Mouse (Mus musculus): ENCODE results near the gene Slc28a3.

Gene Slc28a3

DNA sequence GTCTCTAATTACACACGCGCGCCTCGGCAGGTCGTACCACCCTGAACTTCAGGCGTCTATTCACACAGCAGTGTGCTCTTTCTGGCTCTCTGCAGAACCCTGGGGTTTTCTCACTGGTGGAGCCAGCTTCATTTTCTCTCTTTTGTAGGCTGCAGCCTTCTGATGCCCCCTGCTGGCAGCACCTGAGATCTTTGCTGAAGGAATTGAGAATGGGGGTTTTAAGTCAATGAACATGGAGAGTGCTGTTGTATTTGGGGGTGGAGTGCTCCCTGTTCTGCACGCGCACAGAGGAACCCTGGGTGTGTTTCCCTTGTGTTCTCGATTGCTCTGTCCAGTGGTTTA lies 21.2 kb downstream of the Slc28a3 start:
- ChIA-PET CTCF (interaction anchor here (0.5 to 2.2 kb wide), 54 partner anchors 8 to 906 kb away, joined by 3 to 17 read pairs (median 4); partner anchors contain the start of gene Idnk (in 1 of the 4)), POLR2A (interaction anchor here in 3 of 4 experiments (0.5 to 1.3 kb wide), 4 partner anchors 13 to 464 kb away, joined by 3 to 6 read pairs (median 3); no protein-coding TSS in a partner anchor)

DNA sequence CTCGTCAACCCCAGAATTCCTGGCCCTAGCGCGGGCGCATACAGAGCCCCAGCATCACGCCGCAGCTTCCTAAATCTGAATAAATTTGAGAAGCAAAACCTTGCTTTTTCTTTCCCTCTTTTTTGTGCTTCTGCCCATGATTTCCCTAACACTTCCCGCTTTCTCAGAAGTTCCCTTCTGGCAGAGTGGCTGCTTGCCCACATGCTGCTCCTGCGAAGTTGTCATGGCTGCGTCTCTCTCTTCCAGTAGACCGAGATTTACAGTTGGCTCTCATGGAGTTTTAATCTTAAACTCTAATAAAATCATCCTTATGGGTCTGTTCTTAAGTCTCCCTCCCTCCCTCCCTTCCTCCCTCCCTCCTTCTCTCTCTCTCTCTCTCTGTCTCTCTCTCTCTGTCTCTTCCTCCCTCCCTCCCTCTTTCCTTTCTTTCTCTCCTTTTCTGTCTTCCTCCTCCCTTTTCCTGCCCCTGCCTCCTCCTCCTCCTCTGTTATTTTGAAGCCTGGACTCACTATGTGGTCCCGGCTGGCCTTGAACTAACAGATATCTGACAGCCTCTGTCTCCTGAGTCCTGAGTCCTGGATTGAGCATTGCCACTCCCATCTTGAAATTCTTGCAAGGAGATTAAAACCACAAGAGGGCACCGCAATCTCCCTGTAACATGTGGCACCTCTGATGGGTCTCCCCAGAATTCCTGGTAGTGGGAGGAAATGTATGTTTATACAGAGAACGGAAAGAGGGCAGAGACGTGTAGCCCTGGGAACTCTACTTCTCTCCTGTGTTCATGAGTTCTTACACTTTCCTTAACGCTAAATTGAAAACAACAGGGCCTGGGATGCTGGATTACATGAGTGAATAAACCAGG lies 21.8 kb downstream of the Slc28a3 start:
- ChIA-PET POLR2A (interaction anchor here in 3 of 4 experiments (0.5 to 1.3 kb wide), 4 partner anchors 13 to 464 kb away, joined by 3 to 6 read pairs (median 3); no protein-coding TSS in a partner anchor), CTCF (interaction anchor here (0.5 to 2.2 kb wide), 52 partner anchors 9 to 750 kb away, joined by 3 to 17 read pairs (median 4); partner anchors contain the start of gene Idnk (in 1 of the 4))

DNA sequence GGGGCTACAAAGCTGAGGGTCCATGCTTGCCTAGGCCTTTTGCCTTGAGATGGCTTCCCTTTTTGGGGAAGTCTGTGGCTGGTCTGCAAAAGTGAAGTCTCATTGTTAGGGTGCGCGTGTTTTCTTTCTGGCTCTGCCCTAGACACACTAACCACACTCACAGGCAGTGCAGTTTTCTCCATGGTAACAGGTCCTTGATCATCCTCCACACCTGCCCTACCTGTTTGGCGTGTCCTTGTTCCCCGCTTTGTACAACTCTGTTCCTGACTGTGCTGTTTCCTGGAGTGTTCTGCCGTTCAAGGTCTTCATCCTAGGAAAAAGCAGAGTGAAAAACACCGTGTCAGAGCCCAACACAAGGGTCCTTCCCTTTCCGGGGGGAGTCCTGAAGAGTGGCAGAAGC lies 22.7 kb downstream of the Slc28a3 start:
- ChIA-PET CTCF (interaction anchor here in 1 of 4 experiments (1.0 kb wide), 1 partner anchor 335 kb away, joined by 3 read pairs; no protein-coding TSS in a partner anchor), POLR2A (no interaction called here)

DNA sequence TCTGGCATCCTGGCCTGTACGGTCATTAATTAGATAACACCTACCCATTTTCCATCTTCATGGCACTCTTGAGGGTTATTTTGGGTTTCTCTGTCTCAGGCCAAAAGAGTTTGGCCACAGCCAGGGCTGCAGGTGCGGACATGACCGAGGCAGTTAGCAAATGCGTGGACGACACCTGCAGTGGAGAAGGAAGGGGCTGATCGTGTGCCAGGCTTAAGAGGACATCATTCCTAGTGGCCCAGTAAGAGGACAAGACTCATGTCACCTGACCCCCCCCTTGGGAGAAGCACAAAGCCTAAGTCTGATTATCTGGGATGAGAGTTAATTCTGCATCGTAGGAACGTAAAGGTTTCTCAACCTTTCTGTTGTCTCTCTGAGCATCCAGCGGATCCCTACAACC lies 44.5 kb downstream of the Slc28a3 start:
- POLR2A ChIA-PET: no interaction called here
- CTCF ChIA-PET: no interaction called here

DNA sequence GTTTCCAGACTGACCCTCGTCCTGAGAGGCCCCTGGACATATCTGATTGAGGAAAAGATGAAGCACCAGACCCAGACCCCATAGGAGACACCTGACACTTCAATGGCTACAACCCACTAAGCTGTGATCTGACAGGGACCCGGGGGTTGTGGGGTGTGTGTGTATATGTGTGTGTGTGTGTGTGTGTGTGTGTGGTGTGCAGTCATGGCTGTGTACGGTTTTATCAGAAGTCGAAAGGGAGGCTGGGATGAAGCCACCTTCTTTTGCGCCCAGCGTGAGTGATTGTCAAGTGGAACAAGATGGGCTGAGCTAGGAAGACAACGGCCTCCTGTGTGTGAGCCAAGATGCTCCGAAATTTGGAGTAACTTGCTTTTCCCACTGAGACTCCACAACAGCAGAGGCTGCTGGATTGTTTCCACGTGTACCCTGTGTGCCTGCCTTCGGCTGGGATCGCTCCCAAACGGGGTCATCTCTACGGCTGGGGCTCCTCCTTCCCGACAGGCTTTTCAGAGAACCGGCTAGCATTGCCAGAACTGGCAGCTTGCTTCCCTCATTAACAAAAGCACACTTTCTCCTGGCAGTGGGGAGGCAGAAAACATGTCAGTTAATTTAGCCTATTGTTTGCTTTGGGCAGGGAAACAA lies 50.1 kb downstream of the Slc28a3 start:
- POLR2A ChIA-PET: interaction anchor here in 1 of 4 experiments (0.7 kb wide), 1 partner anchor 10 kb away, joined by 3 read pairs; no protein-coding TSS in a partner anchor
- CTCF ChIA-PET: interaction anchor here in 2 of 4 experiments (0.6 to 0.7 kb wide), 2 partner anchors 37 to 41 kb away, joined by 3 to 4 read pairs; no protein-coding TSS in a partner anchor

DNA sequence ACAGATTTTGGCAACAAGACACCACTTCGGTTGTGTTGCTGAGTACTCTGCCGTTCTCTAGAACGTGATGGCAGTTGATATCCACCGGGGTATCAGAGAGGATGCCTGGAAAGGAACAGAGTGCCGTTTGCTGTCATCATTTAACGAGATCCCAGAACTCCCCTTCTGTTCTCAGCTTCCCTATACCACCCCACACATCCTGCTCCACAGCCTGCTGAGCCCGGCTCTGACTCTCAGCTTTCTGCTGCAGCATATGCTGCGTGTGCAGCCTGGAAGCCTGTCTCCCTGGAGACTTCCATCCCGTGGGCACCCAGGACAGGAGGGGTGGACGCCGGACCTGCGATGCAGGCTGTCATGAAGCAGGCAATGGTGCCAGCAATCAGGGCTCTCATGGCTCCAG lies 52.5 kb downstream of the Slc28a3 start:
- ChIA-PET CTCF (no interaction called here), POLR2A (no interaction called here)

DNA sequence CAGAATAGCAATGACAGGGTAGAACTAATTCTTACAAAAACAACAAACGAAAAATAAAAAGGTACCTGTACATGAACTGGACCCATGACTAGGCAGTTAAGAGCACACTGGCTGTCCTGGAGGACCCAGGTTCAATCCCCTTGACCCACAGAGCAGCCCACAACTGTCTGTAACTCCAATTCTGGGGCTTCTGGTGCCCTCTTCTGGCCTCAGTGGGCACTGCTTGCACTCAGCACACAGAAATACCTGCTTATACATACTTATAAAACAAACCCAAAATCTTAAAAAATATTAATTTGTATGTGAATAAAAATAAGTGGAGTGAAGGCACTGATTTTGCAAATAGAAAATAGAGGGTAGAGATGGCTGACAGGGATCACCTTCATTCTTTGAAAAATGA lies 54.7 kb downstream of the Slc28a3 start:
- CTCF ChIA-PET: interaction anchor here (0.6 to 1.6 kb wide), 6 partner anchors 13 to 398 kb away, joined by 3 to 8 read pairs (median 4); partner anchors contain the start of gene Idnk (in 1 of the 4)

DNA sequence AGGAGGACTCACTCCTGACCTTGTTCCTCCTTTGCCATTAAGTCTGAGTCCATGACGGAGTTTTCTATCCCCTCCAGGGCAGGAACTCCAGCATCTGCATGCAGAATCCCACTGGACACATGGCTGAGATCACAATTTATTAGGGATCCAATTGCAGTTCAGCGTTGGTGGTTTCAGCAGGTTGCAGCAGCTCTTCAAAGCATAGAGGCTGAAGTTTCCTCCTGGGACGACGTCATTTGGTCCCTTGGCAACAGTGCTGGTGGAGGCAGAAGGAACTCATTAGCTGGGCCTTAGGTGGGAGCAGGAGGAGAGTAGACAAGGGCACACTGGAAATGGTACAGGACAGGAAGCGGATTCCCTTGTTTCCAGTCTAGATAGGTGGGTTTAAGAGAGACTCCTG lies 55.1 kb downstream of the Slc28a3 start:
- POLR2A ChIA-PET: no interaction called here

More for the DNA sequence above, 54.7 kb downstream of the Slc28a3 start:
- POLR2A ChIA-PET: no interaction called here

DNA sequence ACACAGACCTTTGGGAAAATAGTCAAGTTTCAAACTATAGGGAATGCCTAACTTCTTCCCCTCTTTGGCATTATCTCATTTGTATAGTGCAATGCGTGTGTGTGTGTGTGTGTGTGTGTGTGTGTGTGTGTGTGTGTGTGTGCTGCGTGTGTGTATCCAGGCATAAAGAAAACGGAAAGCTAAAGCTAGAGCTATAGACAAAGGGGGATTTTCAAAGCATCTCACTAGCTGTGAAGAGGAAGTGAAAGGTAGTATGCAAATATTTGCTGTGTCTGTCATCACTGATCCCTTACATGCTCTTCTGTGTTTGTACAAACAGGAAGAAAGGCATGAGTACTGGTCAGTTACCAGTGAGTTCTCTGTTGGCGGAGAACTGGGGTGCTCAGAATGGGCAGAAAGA lies 58.8 kb downstream of the Slc28a3 start:
- POLR2A ChIA-PET: interaction anchor here in 1 of 4 experiments (0.6 kb wide), 1 partner anchor 285 kb away, joined by 3 read pairs; no protein-coding TSS in a partner anchor

More for the DNA sequence above, 55.1 kb downstream of the Slc28a3 start:
- CTCF ChIA-PET: interaction anchor here in 1 of 4 experiments (0.6 kb wide), 1 partner anchor 24 kb away, joined by 3 read pairs; no protein-coding TSS in a partner anchor

DNA sequence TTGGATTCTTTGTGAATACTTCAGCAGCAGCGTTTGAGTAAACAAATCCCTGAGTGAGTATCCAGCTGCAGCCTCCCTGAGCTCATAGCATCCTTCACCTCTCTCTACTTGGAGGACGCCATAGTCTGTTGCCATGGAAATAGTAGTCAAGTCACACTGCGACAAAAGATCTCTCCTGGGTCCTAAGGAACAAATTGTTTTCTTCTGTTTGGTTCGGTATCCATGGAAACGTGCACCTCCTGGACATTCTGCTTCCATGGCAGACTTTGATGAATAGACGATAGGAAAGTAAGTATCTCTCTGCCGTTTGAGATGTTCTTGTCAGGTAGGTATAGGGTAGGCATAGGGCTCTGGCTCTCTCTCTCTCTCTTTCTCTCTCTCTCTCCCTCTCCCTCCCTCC lies 63.1 kb downstream of the Slc28a3 start:
- POLR2A ChIA-PET: interaction anchor here in 1 of 4 experiments (0.7 kb wide), 1 partner anchor 54 kb away, joined by 3 read pairs; no protein-coding TSS in a partner anchor
- CTCF ChIA-PET: interaction anchor here in 1 of 4 experiments (0.7 kb wide), 2 partner anchors 353 to 416 kb away, joined by 3 to 4 read pairs; no protein-coding TSS in a partner anchor

More for the DNA sequence above, 58.8 kb downstream of the Slc28a3 start:
- CTCF ChIA-PET: no interaction called here

DNA sequence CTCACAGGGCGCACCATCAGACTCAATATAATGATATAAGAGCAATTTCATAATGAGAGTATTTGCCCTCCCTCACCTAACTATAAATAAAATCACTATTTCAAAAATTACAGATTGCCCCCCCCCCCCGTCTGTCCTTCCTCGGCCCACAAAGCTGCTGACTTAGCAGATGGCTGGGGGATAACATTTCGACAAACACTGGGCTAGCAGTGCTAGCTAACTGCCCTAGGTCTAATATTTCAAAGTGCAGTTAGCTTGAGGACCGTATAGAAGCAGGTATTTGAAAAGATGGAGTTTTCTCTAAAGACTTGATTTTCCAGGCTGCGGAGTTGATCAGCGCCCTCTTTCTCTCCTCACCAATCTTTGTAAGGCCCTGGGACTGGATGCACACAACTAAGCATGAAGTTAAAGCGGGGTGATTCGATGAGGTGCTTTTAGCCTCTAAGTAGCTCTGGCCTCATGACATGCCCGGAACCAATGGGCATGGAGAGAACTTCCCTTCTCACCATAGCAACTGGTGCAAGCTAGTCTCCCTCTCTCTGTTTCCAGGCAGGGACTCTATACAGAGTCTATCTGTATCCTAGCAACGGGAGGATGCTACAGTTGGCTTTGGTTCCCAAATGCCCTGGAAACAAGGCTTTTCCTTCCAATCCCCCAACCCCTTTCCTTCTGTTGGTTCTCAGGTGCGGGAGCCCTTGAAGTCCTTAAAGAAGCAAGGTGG lies 66.8 kb downstream of the Slc28a3 start:
- POLR2A ChIA-PET: interaction anchor here (0.6 to 2.8 kb wide), 11 partner anchors 19 to 323 kb away, joined by 3 to 13 read pairs (median 3); partner anchors contain the start of genes 2210016F16Rik (in 1 of the 4) and Hnrnpk (in 1 of the 4)
- CTCF ChIA-PET: interaction anchor here (0.5 to 4.5 kb wide), 39 partner anchors 9 to 1879 kb away, joined by 3 to 23 read pairs (median 4); partner anchors contain the start of gene Idnk (in 1 of the 4)

DNA sequence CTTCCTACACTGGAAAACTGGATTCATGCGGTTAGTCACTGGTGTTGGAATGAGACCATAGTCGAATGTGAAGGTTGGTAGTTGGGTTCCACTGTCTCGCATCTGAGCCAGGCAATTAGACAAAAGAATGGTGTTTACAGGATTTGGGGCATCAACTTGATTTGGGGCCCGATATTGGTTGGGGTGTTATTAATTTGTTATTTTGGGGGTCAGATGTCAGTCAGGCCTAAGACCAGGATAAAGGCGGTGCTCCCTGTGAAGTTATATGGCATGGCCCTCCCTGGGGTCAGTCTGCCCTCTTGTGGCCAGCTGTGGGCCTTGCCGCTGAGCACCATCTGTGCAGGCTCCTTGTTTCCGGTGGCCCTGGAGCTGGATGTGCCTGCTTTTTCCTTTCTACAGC lies 67.6 kb downstream of the Slc28a3 start:
- ChIA-PET CTCF (interaction anchor here (0.5 to 4.5 kb wide), 40 partner anchors 10 to 1880 kb away, joined by 3 to 23 read pairs (median 4); partner anchors contain the start of gene Idnk (in 1 of the 4)), POLR2A (interaction anchor here (0.7 to 2.8 kb wide), 12 partner anchors 20 to 414 kb away, joined by 3 to 13 read pairs (median 3); partner anchors contain the start of genes 2210016F16Rik (in 1 of the 4) and Hnrnpk (in 1 of the 4))

DNA sequence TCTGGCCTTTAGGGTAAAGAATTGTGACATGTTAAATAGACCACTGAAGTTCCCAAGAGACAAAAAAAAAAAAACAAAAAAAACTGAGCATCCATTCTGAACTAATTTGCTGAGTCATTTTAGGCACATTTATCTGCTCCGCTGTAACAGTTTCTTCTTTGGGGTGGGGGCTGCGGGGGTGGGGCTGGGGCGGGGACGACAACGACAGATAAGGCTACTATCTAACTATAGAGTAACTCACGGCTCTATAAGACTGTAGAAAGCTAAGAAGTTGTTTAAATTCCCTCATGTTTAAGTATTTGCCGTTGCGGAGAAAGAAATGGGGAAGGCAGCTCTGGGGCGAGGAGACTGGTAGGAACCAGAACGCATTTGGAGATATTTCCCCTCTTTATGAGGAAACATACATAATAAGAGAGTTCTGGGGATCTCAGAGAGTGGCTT lies 68.1 kb downstream of the Slc28a3 start:
- POLR2A ChIA-PET: interaction anchor here in 2 of 4 experiments (0.8 to 2.8 kb wide), 7 partner anchors 20 to 413 kb away, joined by 3 to 13 read pairs (median 4); partner anchors contain the start of gene 2210016F16Rik (in 1 of the 2)
- CTCF ChIA-PET: interaction anchor here (0.7 to 4.5 kb wide), 22 partner anchors 14 to 394 kb away, joined by 3 to 23 read pairs (median 5); partner anchors contain the start of gene Idnk (in 1 of the 4)

DNA sequence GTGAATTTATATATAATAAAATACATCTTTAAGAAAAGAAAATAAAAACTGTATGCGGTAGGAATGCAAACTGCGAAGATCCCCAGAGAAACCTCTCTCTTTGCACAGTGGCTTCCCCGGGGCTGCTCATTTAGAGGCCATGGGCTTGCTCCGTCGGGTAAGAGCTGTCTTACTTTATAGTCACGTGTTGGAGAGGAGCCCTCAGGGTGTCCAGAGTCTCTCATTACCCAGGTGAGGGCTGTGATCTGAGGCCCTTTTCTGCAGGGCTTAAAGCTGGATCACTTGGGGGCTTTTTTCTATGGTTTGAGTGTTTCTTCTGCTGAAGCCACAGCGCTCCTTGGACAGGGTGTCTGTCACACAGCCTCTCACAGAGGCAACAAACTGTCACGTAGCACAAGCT lies 68.5 kb downstream of the Slc28a3 start:
- ChIA-PET CTCF (interaction anchor here (0.5 to 4.5 kb wide), 12 partner anchors 14 to 353 kb away, joined by 3 to 23 read pairs (median 10); no protein-coding TSS in a partner anchor), POLR2A (interaction anchor here in 2 of 4 experiments (0.5 to 2.8 kb wide), 5 partner anchors 18 to 413 kb away, joined by 3 to 13 read pairs (median 3); no protein-coding TSS in a partner anchor)

DNA sequence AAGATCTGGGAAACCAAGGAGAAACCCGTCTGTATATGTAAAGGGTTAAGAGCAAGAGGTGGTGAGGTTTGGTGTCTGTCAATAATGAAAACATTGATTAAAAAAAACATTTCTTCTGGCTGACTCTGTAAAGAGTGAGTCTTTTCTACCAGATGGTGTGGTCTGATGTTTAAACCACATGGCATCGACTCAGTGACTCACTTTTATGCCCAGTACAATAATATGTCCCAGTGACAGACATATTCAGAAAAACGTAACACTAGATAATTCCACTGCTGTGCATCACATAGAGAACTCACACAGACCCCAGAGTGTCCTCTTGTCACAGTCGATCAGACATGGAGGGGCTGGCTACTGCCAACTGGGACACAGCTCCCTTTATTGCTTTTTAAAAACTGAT lies 69.1 kb downstream of the Slc28a3 start:
- CTCF ChIA-PET: interaction anchor here in 2 of 4 experiments (0.5 to 4.5 kb wide), 5 partner anchors 15 to 299 kb away, joined by 3 to 16 read pairs (median 14); no protein-coding TSS in a partner anchor
- POLR2A ChIA-PET: interaction anchor here in 2 of 4 experiments (0.5 to 2.8 kb wide), 2 partner anchors 18 to 151 kb away, joined by 3 to 13 read pairs; no protein-coding TSS in a partner anchor

DNA sequence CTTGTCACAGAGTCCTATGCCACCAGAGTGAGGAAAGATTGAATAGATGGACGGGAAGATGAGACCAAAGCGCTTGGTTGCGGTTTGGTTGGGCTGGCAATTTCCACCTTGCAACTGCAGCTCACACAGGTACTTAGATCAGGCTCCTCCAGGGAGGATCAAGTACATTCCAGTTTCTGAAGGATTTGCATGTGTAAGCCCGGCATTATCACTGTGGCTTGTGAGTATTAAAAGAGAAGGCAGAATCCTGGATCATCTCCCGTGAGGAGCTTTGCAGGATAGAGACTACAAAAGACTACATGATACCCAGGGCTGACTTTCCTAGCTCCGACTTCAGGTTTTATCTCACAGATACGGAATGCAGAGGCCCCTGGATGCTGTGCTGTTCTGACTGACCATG lies 71.7 kb downstream of the Slc28a3 start:
- POLR2A ChIA-PET: interaction anchor here in 2 of 4 experiments (0.5 to 1.3 kb wide), 3 partner anchors 136 to 410 kb away, joined by 3 to 4 read pairs (median 3); partner anchors contain the start of genes Hnrnpa0 (in 1 of the 2) and Hnrnpk (in 1 of the 2)
- CTCF ChIA-PET: interaction anchor here in 2 of 4 experiments (0.9 to 1.5 kb wide), 4 partner anchors 14 to 390 kb away, joined by 3 to 4 read pairs (median 4); no protein-coding TSS in a partner anchor

DNA sequence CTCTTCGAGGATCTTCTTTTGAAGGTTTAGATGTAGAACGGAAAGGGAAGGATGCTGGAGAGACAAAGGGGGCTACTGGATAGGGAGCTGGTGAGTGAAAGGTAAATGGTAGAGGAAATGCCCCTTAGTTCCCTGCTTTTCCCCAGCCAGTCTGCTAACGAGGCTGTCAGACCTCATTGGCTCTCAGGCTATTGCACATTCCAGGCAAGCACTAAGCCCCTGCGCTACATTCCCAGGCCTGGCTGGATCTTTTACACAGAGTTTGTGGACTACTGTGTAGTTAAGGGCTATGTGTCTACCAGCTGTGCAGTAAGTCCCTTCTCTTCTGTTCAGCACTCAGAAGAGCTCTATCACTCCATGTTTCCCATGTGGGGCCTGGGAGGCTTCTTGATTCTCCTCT lies 72.3 kb downstream of the Slc28a3 start:
- POLR2A ChIA-PET: interaction anchor here in 3 of 4 experiments (0.6 to 1.3 kb wide), 3 partner anchors 135 to 410 kb away, joined by 3 to 5 read pairs (median 3); partner anchors contain the start of genes Hnrnpa0 (in 1 of the 3) and Hnrnpk (in 1 of the 3)
- CTCF ChIA-PET: interaction anchor here in 2 of 4 experiments (0.9 to 1.4 kb wide), 3 partner anchors 13 to 51 kb away, joined by 3 to 4 read pairs (median 3); no protein-coding TSS in a partner anchor

Data from embryonic stem cell, embryonic (primary cell).